Mouse (Mus musculus) heart, embryonic 13.5 days (tissue): ENCODE results near the gene Snx17. TPM values are rescaled to one million over a fixed set of nuclear protein-coding genes. Genes with fewer than 3 reads are reported as not detected.

Experiments used
- ATAC-seq: fragments of 200-750 bp; cut with Nextera tagmentation; 2 replicates; pipeline ENCODE4 v1.8.0; 2017; ENCODE audit warnings: moderate TSS enrichment; ENCODE audit not compliant: insufficient number of reproducible peaks, low FRiP score, low TSS enrichment; ENCODE audit errors: extremely low read depth
- H3K27ac ChIP-seq: fragments of 300-500 bp; sonication (generic); replicated peaks from 2 replicates; pipeline ENCODE4 v1.5.1; 2015; ENCODE audit warnings: moderate library complexity, mild to moderate bottlenecking, inconsistent platforms
- H3K27me3 ChIP-seq: fragments of 300-500 bp; sonication (generic); replicated peaks from 2 replicates; pipeline ENCODE4 v1.6.1; 2015; ENCODE audit warnings: mild to moderate bottlenecking, inconsistent platforms
- H3K36me3 ChIP-seq: fragments of 300-500 bp; sonication (generic); 2 replicates; pipeline ENCODE4 v1.6.1; 2015; ENCODE audit warnings: mild to moderate bottlenecking, inconsistent platforms
- H3K4me1 ChIP-seq: fragments of 300-500 bp; sonication (generic); 2 replicates; pipeline ENCODE4 v1.6.1; 2015; ENCODE audit warnings: inconsistent platforms
- H3K4me2 ChIP-seq: fragments of 300-500 bp; sonication (generic); 2 replicates; pipeline ENCODE4 v1.6.1; 2015; ENCODE audit warnings: inconsistent platforms, mild to moderate bottlenecking, moderate library complexity
- H3K4me3 ChIP-seq: fragments of 300-500 bp; sonication (generic); 2 replicates; pipeline ENCODE4 v1.5.1; 2015; ENCODE audit warnings: moderate library complexity, mild to moderate bottlenecking, inconsistent platforms
- H3K9ac ChIP-seq: fragments of 300-500 bp; sonication (generic); 2 replicates; pipeline ENCODE4 v1.6.1; 2015; ENCODE audit warnings: inconsistent platforms, mild to moderate bottlenecking, moderate library complexity
- H3K9me3 ChIP-seq: fragments of 300-500 bp; sonication (generic); 2 replicates; pipeline ENCODE4 v1.6.1; 2016; ENCODE audit warnings: inconsistent platforms
- WGBS: fragments of 180-500 bp; shearing (Covaris S2); methylation state at CpG from one replicate; pipeline ENCODE4 v1.1.7; 2015; ENCODE audit warnings: mixed read lengths; 5-methylcytosine and 5-hydroxymethylcytosine counted together
- polyA plus RNA-seq: library from polyadenylated mRNA; unstranded; fragments of >200 nt; fragmentation: Nextera tagmentation; extraction: Ambion mirVana; gene quantifications from 2 replicates; pipeline ENCODE4 v1.2.1, GENCODE M21; 2015

Snx17 gene
- polyA plus RNA-seq, 1 experiment from 2014 or later, result 112 TPM

DNA sequence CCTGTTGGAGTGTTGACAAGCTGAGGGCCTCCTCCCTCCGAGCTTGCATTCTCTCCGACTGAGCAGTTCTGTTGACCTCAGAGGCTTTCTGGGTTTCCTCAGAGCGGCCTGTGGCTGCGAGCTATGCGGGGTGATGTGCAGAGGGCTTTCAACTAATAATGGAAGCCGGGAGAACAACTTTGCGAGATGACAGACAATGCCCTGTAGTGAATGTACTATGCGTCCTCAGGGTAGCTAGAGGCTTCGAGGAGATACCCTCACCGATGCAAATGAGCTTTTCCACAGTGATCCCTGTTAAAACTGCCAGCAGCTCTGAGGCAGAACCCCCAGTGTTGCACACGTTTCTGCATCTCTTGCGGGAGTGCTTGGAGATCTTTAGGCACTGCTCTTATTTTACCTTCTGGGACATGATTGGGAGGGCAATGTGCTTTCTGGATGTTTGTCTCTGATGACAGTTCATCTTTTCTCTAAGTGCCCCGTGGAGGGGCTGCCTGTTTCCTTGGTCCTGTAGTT is 48.6 kb downstream of the Snx17 start:
- Histone ChIP-seq H3K4me1 (peaks cover 14% of the 10 kb centered on the region), H3K27ac (peak overlapping the region; percentile 99)
- under 1% methylated on average over 13 of the region's 13 CpGs for WGBS

DNA sequence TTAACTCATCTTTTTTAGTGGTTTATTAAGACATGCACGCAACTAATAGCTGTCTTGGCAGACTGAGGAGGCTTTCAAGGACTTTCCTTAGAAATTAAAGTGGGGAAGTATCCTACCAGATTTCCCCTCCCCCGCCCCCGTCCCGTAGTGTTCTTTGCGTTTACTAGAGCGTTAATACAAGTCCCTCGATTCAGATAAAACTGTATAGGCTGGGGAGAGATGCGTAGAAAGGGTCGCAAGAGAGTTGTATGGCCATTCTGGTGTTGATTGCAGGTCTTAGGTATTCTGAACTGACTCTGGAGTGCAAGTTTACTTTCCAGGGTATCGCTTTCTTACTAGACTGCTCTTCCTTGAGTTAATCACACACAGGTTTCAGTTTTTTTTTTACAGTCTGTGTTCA is 49.2 kb downstream of the Snx17 start:
- ATAC-seq, result no peak

More for the DNA sequence above, 48.6 kb downstream of the Snx17 start:
- Histone ChIP-seq H3K36me3 (peaks cover 31% of the 10 kb centered on the region), H3K4me3 (peak overlapping the region; percentile 96), H3K27me3 (no peaks in the 10 kb centered on the region), H3K4me2 (peak overlapping the region; percentile 81), H3K9ac (peak overlapping the region; percentile 99), H3K9me3 (0 out of 2 replicates have a peak, but pooled peaks cover 2% of the 10 kb centered on the region)
- ATAC-seq, result no peak

More for the DNA sequence above, 49.2 kb downstream of the Snx17 start:
- Histone ChIP-seq H3K27ac (peak overlapping the region; percentile 99), H3K36me3 (peaks cover 37% of the 10 kb centered on the region), H3K4me1 (peaks cover 14% of the 10 kb centered on the region), H3K27me3 (no peaks in the 10 kb centered on the region), H3K9ac (peak overlapping the region; percentile 99), H3K4me3 (peak overlapping the region; percentile 96), H3K9me3 (no peaks in the 10 kb centered on the region), H3K4me2 (peak overlapping the region; percentile 81)
- WGBS, result 22% methylated on average over 10 of the region's 10 CpGs

Other genes with a start within 250 kb of the Snx17 start
- 3.9 and 4.7 TPM in 2 replicates for gene Cgref1, start 247.6 kb upstream of the Snx17 start, polyA plus RNA-seq
- 79.6 and 90.0 TPM in 2 replicates for gene Preb, start 232.9 kb upstream of the Snx17 start, polyA plus RNA-seq
- 0.06 and 0.16 TPM in 2 replicates for gene Tcf23, start 224.6 kb upstream of the Snx17 start, polyA plus RNA-seq
- 119 and 124 TPM in 2 replicates for gene Atraid, start 144.9 kb upstream of the Snx17 start, polyA plus RNA-seq
- 6.9 and 7.2 TPM in 2 replicates for gene Slc5a6, start 144.3 kb upstream of the Snx17 start, polyA plus RNA-seq
- gene Cad, start 138.4 kb upstream of the Snx17 start, polyA plus RNA-seq, result 17.8 and 20.9 TPM in 2 replicates
- gene Dnajc5g, start 86.9 kb upstream of the Snx17 start, polyA plus RNA-seq, result not detected in 2 replicates
- 0.21 and 0.69 TPM in 2 replicates for gene Slc30a3, start 85.0 kb upstream of the Snx17 start, polyA plus RNA-seq
- gene Trim54, start 76.5 kb upstream of the Snx17 start, polyA plus RNA-seq, result 10.7 and 13.9 TPM in 2 replicates
- 0.45 TPM in 1 of 2 replicates, not detected in the other for gene Ucn, start 54.4 kb upstream of the Snx17 start, polyA plus RNA-seq
- 68.0 and 89.4 TPM in 2 replicates for gene Mpv17, start 39.0 kb upstream of the Snx17 start, polyA plus RNA-seq
- 0.46 and 2.6 TPM in 2 replicates for gene Gm29609, start 13.3 kb upstream of the Snx17 start, polyA plus RNA-seq
- gene Gtf3c2, start 13.1 kb upstream of the Snx17 start, polyA plus RNA-seq, result 45.3 and 47.8 TPM in 2 replicates
- gene Eif2b4, start 203 bp downstream of the Snx17 start, polyA plus RNA-seq, result 52.3 and 55.9 TPM in 2 replicates
- 7.3 and 7.5 TPM in 2 replicates for gene Zfp513, start 9.1 kb downstream of the Snx17 start, polyA plus RNA-seq
- 101 and 107 TPM in 2 replicates for gene Ppm1g, start 27.5 kb downstream of the Snx17 start, polyA plus RNA-seq
- gene Nrbp1, start 47.6 kb downstream of the Snx17 start, polyA plus RNA-seq, result 124 and 132 TPM in 2 replicates
- 0.68 TPM in 1 of 2 replicates, not detected in the other for gene Gm9970, start 48.0 kb downstream of the Snx17 start, polyA plus RNA-seq
- 6.0 and 7.4 TPM in 2 replicates for gene Krtcap3, start 58.5 kb downstream of the Snx17 start, polyA plus RNA-seq
- 21.8 and 22.6 TPM in 2 replicates for gene Ift172, start 97.9 kb downstream of the Snx17 start, polyA plus RNA-seq
- 22.4 and 22.6 TPM in 2 replicates for gene Fndc4, start 102.9 kb downstream of the Snx17 start, polyA plus RNA-seq
- gene Gckr, start 104.2 kb downstream of the Snx17 start, polyA plus RNA-seq, result 0.36 and 0.56 TPM in 2 replicates